Mouse (Mus musculus): ENCODE measurements around the gene Hist1h2ba.

DNA sequence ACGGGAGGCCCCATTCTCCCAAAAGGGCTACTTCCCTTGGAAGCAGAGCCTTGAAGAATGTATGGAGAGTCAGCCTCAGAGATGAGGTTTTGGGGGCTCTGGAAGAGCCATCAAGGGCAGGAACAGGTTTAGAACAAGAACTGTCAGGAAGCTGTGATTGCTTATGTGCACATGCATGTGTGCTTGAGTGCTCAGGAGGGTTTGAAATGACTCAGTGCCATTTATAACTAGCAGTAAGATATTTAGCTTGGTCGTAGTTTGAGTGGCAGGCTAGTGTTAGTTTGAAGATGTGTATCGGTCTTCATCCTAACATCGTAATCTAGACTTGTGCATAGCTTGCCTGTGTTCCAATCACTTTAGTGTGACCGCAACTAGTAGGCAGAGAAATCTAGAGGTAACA is 27.1 kb downstream of the Hist1h2ba start:
- TF ChIP-seq CTCF (IDR thresholded peaks at IDR 0.05; ENCODE audit: borderline replicate concordance, insufficient read depth, low read depth, low read length), result no peak
- TF ChIP-seq POLR2A (IDR thresholded peaks at IDR 0.05; ENCODE audit: borderline replicate concordance, insufficient read depth, low read length), result no peak

Data from cerebellum, adult 2 months (tissue).